Mouse (Mus musculus) stomach, postnatal 0 days (tissue): ENCODE measurements around the gene Nr1i2. TPM values are rescaled to one million over a fixed set of nuclear protein-coding genes. Genes with fewer than 3 reads are reported as not detected.

Experiments
- ATAC-seq: fragments of 200-750 bp; cut with Nextera tagmentation; 2 replicates; pipeline ENCODE4 v1.8.0; 2017; ENCODE audit not compliant: low FRiP score, low TSS enrichment
- DNase-seq: peaks from one replicate; pipeline ENCODE4 v3.0.0-alpha.2; 2016; ENCODE audit warnings: low spot score
- H3K27ac ChIP-seq: fragments of 300-500 bp; sonication (generic); replicated peaks from 2 replicates; pipeline ENCODE4 v1.5.1; 2014; ENCODE audit warnings: mild to moderate bottlenecking, control low read depth
- H3K27me3 ChIP-seq: fragments of 300-500 bp; sonication (generic); 2 replicates; pipeline ENCODE4 v1.6.1; 2014; ENCODE audit warnings: low read length; ENCODE audit not compliant: control insufficient read depth, insufficient read depth
- H3K36me3 ChIP-seq: fragments of 300-500 bp; sonication (generic); 2 replicates; pipeline ENCODE4 v1.6.1; 2014; ENCODE audit warnings: low read length, mixed read lengths; ENCODE audit not compliant: control insufficient read depth, insufficient read depth
- H3K4me1 ChIP-seq: fragments of 300-500 bp; sonication (generic); replicated peaks from 2 replicates; pipeline ENCODE4 v1.6.1; 2014; ENCODE audit warnings: antibody characterized with exemption; ENCODE audit not compliant: control insufficient read depth, insufficient read depth
- H3K4me2 ChIP-seq: fragments of 300-500 bp; sonication (generic); replicated peaks from 2 replicates; pipeline ENCODE4 v1.6.1; 2014; ENCODE audit warnings: low read depth, mild to moderate bottlenecking, control low read depth, moderate library complexity
- H3K4me3 ChIP-seq: fragments of 300-500 bp; sonication (generic); 2 replicates; pipeline ENCODE4 v1.5.1; 2014; ENCODE audit warnings: low read depth, low read length, control low read depth
- H3K9ac ChIP-seq: fragments of 300-500 bp; sonication (generic); 2 replicates; pipeline ENCODE4 v1.6.1; 2014; ENCODE audit warnings: mild to moderate bottlenecking, low read length, control low read depth, mixed read lengths
- H3K9me3 ChIP-seq: fragments of 300-500 bp; sonication (generic); 2 replicates; pipeline ENCODE4 v1.6.1; 2016; ENCODE audit warnings: low read length; ENCODE audit not compliant: control insufficient read depth
- CTCF ChIP-seq: IDR thresholded peaks from 2 replicates; pipeline ENCODE4 v1.5.1; 2016; ENCODE audit warnings: antibody characterized with exemption, low read depth, mild to moderate bottlenecking, moderate library complexity
- EP300 ChIP-seq: optimal IDR thresholded peaks from 2 replicates; pipeline ENCODE3; 2016; ENCODE audit warnings: antibody characterized with exemption
- WGBS: fragments of 180-500 bp; shearing (Covaris S2); extraction: QIAGEN DNeasy Blood & Tissue Kit; methylation state at CpG from one replicate; pipeline ENCODE4 v1.1.7; 2014; 5-methylcytosine and 5-hydroxymethylcytosine counted together
- polyA plus RNA-seq: library from polyadenylated mRNA; unstranded; fragments of >200 nt; fragmentation: Nextera tagmentation; extraction: Ambion mirVana; gene quantifications from 2 replicates; pipeline ENCODE4 v1.2.1, GENCODE M21; 2015

Nr1i2 gene
- polyA plus RNA-seq, 1 experiment from 2014 or later: 10.6 TPM

- H3K4me1 ChIP-seq: no peaks in the 10 kb centered on the region
- H3K4me2 ChIP-seq: no peak overlapping the region
- TF ChIP-seq CTCF (no peak), EP300 (no peak)
- H3K27ac ChIP-seq: no peak overlapping the region
- H3K9me3 ChIP-seq: no peaks in the 10 kb centered on the region
- no peak for DNase-seq
- 41% methylated on average over 5 of the region's 5 CpGs for WGBS
- no peak overlapping the region for H3K9ac ChIP-seq
- H3K4me3 ChIP-seq: no peak overlapping the region
- ATAC-seq: no peak
- no peaks in the 10 kb centered on the region for H3K27me3 ChIP-seq
- H3K36me3 ChIP-seq: no peaks in the 10 kb centered on the region
These were observed 22.1 kb downstream of the Nr1i2 start for GRCm38 (mm10) chr16:38272483-38272882.

DNA sequence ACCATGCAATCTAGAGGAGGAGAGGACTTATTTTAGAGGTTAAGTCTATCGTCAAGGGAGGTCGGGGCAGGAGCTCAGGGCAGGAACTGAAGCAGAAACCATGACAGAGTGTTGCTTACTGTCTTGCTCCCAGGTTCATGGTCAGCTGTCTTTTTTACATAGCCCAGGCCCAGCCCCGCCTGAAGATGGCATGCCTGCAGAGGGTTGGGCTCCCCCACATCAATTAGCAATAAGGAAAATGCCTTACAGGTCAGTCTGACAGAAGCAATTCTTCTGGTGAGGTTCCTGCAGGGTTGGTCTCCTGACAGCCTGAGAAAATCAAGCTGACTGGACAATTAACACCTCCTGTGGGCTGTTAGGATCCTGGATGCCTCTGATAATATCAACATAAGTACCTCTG is 23.0 kb downstream of the Nr1i2 start:
- Histone ChIP-seq H3K4me2 (no peak overlapping the region), H3K36me3 (no peaks in the 10 kb centered on the region), H3K27ac (no peak overlapping the region), H3K4me3 (no peak overlapping the region), H3K9me3 (no peaks in the 10 kb centered on the region), H3K9ac (no peak overlapping the region), H3K27me3 (no peaks in the 10 kb centered on the region), H3K4me1 (no peaks in the 10 kb centered on the region)
- DNase-seq: no peak
- TF ChIP-seq EP300: no peak
- TF ChIP-seq CTCF: no peak
- ATAC-seq: 0 out of 2 replicates have a peak, but pooled peaks have one; percentile 50
- 45% methylated on average over 3 of the region's 3 CpGs for WGBS

- H3K9ac ChIP-seq: no peak overlapping the region
- H3K9me3 ChIP-seq: no peaks in the 10 kb centered on the region
- no peak for ATAC-seq
- H3K27me3 ChIP-seq: no peaks in the 10 kb centered on the region
- no peak for TF ChIP-seq EP300
- TF ChIP-seq CTCF: no peak
- WGBS: 90% methylated on average over 9 of the region's 9 CpGs
- no peak overlapping the region for H3K4me3 ChIP-seq
- no peaks in the 10 kb centered on the region for H3K4me1 ChIP-seq
- no peaks in the 10 kb centered on the region for H3K36me3 ChIP-seq
- DNase-seq: no peak
- no peak overlapping the region for H3K4me2 ChIP-seq
- no peak overlapping the region for H3K27ac ChIP-seq
These were observed 38.7 kb downstream of the Nr1i2 start for GRCm38 (mm10) chr16:38255927-38256326.

- ATAC-seq: no peak
- Histone ChIP-seq H3K4me2 (no peak overlapping the region), H3K9me3 (no peaks in the 10 kb centered on the region), H3K36me3 (no peaks in the 10 kb centered on the region), H3K27ac (no peak overlapping the region), H3K27me3 (no peaks in the 10 kb centered on the region), H3K4me1 (no peaks in the 10 kb centered on the region), H3K9ac (no peak overlapping the region), H3K4me3 (no peak overlapping the region)
- DNase-seq: no peak
- 77% methylated on average over 4 of the region's 4 CpGs for WGBS
- TF ChIP-seq EP300: no peak
- peak; percentile 45 for TF ChIP-seq CTCF
These were observed 39.5 kb downstream of the Nr1i2 start for GRCm38 (mm10) chr16:38255107-38255506.

DNA sequence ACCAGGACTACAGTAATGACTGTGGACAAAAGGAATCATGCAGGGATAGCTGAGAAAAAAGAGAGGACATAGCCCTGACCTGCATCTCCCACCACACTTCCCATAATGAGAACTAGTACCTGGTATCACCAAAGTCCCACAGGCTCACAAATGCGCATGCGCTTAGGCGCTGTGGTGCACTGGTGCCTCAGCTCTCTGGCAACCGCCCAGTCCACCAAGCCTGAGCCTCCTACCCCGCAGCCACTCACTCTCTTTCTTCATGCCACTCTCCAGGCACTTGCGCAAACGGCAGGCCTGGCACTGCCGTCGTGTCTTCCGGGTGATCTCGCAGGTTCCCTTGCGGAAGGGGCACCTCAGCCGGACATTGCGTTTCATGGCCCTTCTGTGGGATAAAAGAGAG is 40.6 kb downstream of the Nr1i2 start:
- no peaks in the 10 kb centered on the region for H3K4me1 ChIP-seq
- H3K36me3 ChIP-seq: no peaks in the 10 kb centered on the region
- H3K27ac ChIP-seq: no peak overlapping the region
- H3K9me3 ChIP-seq: no peaks in the 10 kb centered on the region
- no peak overlapping the region for H3K4me3 ChIP-seq
- H3K4me2 ChIP-seq: no peak overlapping the region
- no peaks in the 10 kb centered on the region for H3K27me3 ChIP-seq
- 80% methylated on average over 14 of the region's 14 CpGs for WGBS
- no peak for ATAC-seq
- no peak for DNase-seq
- TF ChIP-seq CTCF (no peak), EP300 (no peak)
- no peak overlapping the region for H3K9ac ChIP-seq

DNA sequence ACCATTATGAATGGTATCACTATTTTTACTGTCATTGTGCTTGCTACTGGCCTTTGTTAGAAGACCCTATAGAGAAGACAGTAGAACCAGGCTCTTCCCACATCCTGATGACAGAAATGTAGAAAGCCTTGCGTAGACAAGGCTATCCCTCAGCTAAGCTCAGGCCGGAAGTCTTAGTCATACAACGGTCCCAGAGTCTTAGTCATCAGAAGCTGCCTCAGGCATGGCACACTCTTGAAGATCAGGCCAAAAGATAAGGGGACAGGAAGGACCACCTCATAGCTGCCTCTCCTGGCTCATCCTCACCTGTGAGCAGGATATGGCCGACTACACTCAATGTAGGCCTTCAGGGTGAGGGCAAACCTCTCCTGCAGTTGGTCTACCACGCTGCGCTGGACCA is 44.2 kb downstream of the Nr1i2 start:
- H3K27ac ChIP-seq: no peak overlapping the region
- H3K27me3 ChIP-seq: no peaks in the 10 kb centered on the region
- no peaks in the 10 kb centered on the region for H3K4me1 ChIP-seq
- no peaks in the 10 kb centered on the region for H3K9me3 ChIP-seq
- no peak overlapping the region for H3K4me2 ChIP-seq
- H3K36me3 ChIP-seq: no peaks in the 10 kb centered on the region
- no peak overlapping the region for H3K4me3 ChIP-seq
- 89% methylated on average over 6 of the region's 6 CpGs for WGBS
- no peak for DNase-seq
- no peak overlapping the region for H3K9ac ChIP-seq
- TF ChIP-seq CTCF: no peak
- TF ChIP-seq EP300: no peak
- no peak for ATAC-seq
